Mouse (Mus musculus): ENCODE data around the gene Atg4a.

Gene Atg4a

DNA sequence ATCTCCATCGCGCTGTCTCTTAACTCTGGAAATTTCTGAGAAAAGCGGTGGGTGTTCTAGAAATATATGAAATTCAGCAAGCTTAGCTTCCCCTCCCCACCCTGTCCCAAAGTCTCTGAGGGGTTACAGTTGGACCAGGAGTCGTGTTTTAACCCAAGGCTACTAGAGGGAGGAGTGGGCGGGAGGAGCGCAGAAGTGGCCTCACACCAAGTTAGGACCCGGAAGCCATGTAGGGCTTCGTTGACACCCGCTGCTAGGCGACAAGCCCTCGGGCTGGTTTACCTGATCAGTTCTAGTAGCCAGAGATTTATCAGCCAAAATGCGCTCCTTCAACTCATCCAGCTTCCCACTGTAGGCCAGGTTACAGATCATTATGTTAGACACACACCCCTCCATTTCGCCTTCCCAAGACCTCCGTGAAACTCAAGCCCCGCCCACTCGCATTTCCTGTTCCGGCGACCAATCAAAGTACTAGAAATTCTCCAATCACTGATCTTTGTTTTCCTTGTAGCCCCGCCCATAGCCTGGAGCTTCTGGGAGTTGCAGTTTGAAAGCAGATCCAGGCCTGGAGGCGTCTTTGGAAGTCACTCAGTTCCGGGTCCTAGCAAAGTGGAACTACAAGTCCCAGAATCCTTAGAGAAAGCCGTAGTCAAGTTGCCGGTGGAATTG, at the start of gene Atg4a, which contains the start of gene Psmd10:
Atg4a (plus strand) TSS at position 636 of the 669 bp plus-strand sequence.
Psmd10 (minus strand) TSS at position 457 of the 669 bp plus-strand sequence.
- in situ Hi-C loops (cut with MboI, MseI) = no loop called here

DNA sequence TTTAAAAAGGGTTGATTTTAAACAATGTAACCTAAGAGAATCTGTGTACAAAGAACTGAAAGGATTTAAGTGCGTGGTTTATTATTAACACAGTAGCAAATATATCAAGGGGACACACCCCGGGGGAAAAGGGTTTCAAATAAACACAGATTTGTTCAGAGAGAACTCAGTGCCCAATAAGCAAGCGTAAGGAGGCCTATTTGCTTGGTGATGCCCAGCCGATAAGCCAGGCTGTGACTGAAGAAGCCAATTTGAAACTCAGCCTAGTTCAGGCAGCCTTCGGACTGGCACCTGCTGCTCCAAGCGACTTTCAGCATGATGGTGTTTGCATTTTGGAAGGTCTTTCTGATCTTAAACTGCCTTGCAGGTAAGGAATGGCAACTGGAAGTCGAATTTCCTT, 49.3 kb upstream of the Atg4a start, which contains the start of gene Vsig1:
Vsig1 (plus strand) TSS at position 249 of the 400 bp plus-strand sequence.
- in situ Hi-C loops (cut with MboI, MseI) = no loop called here

DNA sequence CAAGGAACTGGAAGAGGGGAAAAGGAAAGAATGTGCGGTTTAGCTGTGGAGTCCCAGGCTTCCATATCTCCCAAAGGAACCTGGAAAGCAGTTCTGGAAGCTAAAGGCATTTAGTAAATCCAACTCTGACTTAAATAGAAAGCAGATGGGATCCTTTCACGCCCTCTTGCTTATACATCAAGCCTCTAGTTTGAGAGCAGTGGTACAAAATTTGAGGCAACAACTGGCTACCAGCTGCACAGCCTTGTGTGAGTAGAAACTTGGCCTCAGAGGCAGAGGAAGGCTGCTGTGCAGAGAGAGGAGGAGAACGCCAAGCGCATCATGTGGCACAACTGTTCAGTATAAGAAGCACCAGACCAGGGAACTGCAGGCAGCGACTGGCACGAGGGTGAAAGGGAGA, 35.4 kb upstream of the Atg4a start:
- in situ Hi-C loops (cut with MboI, MseI) = no loop called here

DNA sequence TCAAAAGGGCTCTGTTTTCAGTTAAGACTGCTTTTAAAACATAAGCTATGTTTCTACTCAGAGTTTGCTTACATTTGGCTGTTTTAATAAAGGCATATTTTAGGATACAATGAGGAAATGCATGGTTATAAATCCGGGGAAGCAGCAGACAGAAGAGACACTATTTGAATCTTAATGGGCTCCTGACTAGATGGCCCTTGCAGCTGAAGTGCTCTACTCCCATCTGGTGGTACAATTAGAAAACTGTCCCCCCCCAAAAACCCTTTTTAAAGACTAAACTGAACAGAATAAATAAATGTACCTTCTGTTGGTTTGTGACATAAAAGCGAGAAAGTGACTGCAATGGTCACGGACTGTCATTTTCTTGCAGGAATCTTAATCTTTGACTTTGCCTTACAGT, 24.6 kb upstream of the Atg4a start:
- in situ Hi-C loops (cut with MboI, MseI) = no loop called here

DNA sequence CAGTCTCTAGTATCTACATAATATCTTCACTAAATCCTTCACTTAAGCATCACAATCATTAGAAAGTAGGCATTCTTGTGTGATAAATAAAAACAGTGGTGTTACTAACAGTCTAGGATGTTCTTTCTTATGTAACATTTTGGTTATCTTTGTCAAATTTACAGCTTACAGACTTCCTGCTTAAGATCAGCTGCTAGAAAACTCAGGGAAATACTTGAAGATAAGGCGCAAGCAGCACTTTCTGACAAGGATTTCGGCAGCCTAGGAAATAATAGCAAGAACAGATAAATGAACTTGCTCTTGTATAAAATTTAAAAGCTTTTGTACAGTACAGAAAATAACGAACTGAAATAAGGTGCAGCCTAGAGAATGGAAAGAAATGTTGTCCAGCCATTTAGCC, 23.4 kb upstream of the Atg4a start:
- in situ Hi-C loops (cut with MboI, MseI) = no loop called here

DNA sequence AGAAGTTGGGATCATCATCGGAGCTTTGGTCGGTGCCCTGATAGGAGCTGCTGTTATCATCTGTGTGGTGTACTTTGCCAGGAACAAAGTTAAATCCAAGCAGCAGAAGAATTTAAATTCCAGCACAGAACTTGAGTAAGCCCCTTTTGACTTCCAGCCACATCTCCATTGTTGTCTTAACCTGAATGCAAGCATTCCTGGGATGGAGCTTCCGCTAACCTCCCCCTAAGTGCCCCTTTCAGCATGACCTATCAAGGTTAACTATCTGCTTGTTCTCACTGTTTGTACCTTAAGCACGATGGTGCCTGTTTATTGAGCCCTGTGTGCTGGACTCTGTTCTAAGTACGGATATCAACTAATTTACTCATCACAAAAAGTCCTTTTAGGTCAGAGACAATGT, 20.4 kb upstream of the Atg4a start:
- in situ Hi-C loops (cut with MboI, MseI) = no loop called here

DNA sequence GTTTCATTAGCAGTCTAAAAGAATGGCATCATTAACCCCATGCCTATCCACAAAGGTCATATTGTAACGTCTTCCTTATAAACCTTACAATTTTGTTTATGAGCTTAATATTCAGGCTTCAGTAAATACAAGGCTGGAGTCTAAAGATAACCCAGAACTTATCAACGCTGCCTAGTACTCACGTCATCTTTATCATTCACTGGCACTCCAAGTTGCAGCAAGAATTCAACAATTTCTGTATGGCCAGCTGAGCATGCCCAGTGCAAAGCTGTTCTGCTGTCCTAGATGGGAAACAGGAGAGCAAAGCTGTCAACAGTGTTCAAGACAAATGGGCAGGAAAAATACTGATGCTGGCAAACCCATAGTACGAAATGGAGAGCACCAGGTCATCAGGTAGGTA, 3.1 kb upstream of the Atg4a start:
- in situ Hi-C loops (cut with MboI, MseI) = no loop called here

DNA sequence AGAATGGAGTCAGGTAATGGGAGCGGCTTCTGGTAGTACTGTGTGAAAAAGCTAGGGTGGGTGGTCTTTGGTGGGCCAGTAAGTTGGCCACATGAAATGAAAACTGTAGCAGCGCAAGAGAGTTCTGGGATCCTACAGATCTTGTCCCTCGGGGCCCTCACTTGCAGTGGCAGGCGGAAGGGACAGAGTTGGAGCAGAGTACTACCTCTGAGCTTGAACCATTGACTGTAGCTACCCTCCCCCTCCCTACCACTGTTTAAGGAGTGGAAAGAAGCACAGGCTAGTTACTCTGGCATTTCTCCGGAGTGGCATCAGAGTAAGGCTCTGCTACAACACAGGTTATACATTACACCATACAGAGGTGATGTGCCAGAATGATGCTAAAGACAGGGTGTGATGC, 252 bp downstream of the Atg4a start:
- in situ Hi-C loops (cut with MboI, MseI) = no loop called here

DNA sequence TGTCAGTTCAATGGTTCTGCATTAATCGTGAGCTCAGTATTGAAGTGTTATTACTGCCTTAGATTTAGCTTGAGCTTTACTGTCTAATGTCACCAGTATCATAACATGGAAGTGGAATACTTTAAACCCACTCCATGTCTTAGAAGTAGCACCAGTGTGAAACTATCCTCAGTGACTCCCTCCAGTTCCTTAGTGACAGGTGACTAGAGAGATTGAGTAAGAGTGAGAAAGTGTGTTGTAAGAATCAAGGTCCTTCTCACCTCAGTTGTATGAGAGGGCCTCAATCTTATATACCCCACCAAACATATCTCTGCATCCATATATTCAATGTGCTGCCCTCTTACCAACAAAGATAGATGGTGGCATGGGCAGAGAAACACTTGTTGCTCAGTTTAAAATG, 22.2 kb downstream of the Atg4a start:
- in situ Hi-C loops (cut with MboI, MseI) = loop anchor here (25.0 kb wide), 1 partner anchor 1108 kb away; no protein-coding TSS in a partner anchor

DNA sequence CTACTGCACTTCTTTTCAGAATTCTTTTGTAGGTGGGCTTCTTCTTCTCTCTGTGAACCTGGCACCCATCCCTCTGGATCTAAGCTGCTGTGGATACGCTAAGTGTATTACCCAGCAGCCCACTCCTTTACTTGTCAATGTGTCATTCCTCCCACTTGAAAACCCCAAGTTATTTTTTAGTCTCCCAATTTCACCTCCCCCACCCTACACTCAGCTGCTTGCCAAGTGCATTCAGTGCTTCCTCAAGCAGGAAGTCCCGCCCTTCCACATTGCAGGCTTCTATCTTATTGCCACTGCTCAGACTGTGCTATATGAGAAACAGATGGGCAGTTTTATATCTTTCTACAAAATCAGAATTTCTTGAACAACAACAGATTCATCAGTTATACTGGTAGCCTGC, 22.8 kb downstream of the Atg4a start:
- in situ Hi-C loops (cut with MboI, MseI) = loop anchor here (25.0 kb wide), 1 partner anchor 1108 kb away; no protein-coding TSS in a partner anchor

DNA sequence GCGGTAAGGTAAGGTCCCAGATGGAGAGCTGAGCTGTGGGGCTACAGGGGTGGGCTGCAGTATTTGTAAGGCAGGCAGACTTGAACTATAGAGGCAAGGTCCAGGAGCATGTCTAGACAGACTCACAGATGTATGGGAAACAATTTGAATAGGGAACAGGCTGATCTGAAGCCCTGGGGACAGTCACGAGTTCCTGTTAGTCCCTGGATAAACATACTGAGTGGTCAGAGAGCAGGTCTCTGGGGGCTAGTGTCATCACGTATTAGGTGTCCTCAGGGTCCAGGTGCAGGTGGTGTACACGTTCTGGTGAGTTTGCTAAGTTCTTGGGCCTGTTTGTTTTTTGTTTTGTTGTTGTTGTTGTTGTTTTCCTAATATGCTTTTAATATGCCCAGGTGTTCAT, 23.5 kb downstream of the Atg4a start:
- in situ Hi-C loops (cut with MboI, MseI) = loop anchor here (25.0 kb wide), 1 partner anchor 1107 kb away; no protein-coding TSS in a partner anchor

DNA sequence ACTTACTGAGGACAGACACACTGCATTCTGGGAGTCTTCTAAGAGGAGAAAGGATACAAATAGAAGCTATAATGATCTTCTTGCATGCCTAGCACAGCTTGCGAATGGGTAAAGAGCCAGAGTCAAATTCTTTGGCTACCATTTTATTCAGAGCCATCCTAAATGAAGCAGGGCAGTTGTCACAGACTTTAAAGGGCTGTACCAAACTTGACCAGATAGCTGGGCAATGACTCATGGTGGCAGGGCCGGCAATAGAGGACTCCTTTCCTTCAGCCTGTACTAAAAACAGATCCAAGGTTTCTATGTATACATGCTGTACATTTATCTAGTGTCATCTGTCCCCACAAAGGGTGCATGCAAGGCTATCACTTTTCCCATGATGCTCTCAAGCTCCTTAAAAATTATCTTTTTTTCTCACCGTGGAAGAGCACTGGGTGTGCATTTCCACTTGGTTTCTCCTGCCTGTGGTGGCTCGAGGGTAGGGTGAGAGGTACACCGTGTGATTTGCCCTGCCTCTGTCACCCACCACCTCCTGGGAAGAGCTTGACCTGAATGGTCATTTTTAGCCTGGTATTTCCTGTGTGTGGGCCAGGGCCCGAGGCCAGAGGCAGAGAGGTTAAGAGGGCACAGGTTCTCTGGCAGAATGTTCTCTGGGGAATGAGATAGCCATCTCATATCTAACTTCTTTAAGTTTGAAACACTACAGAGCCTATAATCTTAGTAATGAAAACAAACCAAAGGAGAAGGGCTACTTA, 26.7 kb downstream of the Atg4a start:
- in situ Hi-C loops (cut with MboI, MseI) = loop anchor here (25.0 kb wide), 1 partner anchor 1104 kb away; no protein-coding TSS in a partner anchor

DNA sequence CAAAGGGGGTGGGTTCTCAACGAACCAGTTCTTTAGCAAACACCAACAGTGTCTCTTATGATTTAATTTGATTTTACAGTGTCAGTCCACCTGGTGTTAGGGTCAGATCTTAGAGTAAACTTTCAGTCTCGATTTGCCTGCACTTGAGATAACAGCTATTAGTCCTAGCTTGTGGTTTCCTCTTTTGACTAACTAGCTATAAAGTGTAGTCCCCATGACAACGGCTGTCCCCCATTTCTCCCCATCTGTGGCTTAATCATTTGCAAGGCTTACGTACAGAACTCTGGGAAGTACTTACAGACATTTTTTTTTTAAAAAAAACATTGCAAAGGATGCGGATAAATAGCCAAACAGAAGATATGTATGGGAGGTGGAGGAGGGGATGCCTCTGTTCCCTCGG, 28.1 kb downstream of the Atg4a start:
- in situ Hi-C loops (cut with MboI, MseI) = loop anchor here (25.0 kb wide), 1 partner anchor 1103 kb away; no protein-coding TSS in a partner anchor

DNA sequence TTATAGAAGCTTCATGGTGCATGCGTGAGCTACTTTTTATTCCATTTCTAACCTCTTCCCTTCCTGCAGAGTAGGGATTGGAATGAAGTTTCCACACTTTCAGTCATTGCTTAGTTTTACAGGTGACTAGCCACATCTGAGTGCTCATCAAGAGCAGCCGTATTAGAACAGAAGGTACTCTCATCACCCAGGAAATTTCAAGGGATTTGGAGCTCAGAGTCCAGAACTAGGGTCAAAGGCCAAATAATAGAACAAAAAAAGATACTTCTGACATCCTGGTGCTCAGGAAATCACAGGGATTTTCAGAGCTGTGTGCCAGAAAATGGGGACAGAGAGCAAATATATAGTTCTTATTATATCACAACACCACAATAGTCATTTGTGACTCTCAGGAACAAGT, 28.5 kb downstream of the Atg4a start:
- in situ Hi-C loops (cut with MboI, MseI) = loop anchor here (25.0 kb wide), 1 partner anchor 1102 kb away; no protein-coding TSS in a partner anchor

DNA sequence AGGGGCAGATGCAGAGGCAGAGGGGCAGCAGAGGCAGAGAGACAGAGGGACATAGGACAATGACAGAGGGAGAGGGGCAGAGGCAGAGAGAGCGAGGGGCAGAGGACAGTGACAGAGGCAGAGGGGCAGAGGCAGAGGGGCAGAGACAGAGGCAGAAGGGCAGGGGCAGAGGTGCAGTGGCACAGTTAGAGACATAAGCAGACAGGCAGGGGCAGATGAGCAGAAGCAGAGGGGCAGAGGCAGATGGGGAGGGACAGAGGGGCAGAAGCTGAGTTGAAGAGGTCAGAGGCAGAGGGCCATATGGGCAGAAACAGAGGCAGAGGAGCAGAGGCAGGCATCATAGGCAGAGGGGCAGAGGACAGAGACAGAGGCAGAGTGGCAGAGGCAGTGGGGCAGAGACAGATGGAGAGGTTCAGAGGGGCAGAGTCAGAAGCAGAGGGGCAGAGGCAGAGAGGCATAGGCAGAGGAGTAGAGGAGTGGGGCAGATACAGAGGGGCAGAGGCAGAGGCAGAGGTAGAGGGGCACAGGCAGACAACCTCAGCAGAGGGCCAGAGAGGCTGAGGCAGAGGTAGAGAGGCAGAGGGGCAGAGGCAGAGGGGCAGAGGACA, 40.3 kb downstream of the Atg4a start:
- in situ Hi-C loops (cut with MboI, MseI) = loop anchor here (10.0 to 25.0 kb wide), 3 partner anchors 1090 to 1618 kb away; no protein-coding TSS in a partner anchor

DNA sequence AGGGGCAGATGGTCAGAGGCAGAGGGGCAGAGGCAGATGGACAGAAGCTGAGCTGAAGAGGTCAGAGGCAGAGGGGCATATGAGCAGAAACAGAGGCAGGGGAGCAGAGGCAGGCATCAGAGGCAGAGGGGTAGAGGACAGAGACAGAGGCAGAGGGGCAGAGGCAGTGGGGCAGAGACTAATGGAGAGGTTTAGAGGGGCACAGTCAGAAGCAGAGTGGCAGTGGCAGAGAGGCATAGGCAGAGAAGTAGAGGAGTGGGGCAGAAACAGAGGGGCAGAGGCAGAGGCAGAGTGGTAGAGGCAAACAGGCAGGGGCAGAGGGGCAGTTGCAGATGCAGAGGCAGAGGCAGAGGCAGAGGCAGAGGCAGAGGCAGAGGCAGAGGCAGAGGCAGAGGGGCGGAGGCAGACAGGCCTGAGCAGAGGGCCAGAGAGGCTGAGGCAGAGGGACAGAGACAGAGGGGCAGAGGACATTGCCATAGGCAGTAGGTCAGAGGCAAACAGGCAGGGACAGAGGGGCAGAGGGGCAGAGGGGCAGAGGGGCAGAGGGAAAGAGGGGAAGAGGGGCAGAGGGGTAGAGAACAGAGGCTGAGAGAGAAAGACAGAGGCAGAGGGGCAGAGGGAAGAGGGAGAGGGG, 41.3 kb downstream of the Atg4a start:
- in situ Hi-C loops (cut with MboI, MseI) = loop anchor here (10.0 to 25.0 kb wide), 3 partner anchors 1089 to 1617 kb away; no protein-coding TSS in a partner anchor

DNA sequence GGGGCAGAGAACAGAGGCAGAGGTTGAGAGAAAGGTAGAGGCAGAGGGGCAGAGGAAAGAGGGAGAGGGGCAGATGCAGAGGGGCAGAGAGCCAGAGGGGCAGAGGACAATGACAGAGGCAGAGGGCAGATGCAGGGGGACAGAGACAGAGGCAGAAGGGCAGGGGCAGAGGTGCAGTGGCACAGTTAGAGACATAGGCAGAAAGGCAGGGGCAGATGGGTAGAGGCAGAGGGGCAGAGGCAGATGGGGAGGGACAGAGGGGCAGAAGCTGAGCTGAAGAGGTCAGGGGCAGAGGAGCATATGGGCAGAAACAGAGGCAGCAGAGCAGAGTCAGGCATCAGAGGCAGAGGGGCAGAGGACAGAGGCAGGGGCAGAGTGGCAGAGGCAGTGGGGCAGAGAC, 42.2 kb downstream of the Atg4a start:
- in situ Hi-C loops (cut with MboI, MseI) = loop anchor here (10.0 to 25.0 kb wide), 3 partner anchors 1088 to 1616 kb away; no protein-coding TSS in a partner anchor

DNA sequence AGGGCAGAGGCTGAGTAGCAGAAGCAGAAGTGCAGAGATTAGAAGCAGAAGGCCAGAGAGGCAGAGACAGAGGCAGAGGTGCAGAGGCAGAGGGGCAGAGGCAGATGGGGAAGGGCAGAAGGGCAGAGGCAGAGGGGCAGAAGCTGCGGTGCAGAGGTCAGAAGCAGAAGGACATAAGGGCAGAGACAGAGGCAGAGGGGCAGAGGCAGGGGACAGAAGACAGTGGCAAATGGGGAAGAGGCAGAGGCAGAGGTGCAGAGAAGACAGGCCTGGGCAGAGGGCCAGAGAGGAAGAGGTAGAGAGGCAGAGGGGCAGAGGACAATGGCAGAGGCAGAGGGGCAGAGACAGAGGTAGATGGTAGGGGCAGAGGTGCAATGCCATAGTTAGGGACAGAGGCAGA, 193.0 kb downstream of the Atg4a start:
- in situ Hi-C loops (cut with MboI, MseI) = loop anchor here (25.0 kb wide), 2 partner anchors 737 to 1262 kb away; no protein-coding TSS in a partner anchor

DNA sequence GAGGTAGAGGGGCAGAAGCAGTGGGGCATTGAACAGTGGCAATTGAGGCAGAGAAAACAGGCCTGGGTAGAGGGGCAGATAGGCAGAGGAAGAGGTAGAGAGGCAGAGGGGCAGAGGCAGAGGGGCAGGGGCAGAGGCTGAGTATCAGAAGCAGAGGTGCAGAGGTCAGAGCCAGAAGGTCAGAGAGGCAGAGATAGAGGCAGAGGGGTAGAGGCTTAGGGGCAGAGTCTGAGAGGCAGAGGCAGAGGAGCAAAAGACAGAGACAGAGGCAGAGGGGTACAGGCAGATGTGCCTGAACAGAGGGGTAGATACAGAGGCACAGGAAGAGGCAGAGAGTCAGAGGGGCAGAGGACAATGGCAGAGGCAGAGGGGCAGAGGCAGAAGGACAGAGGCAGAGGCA, 193.6 kb downstream of the Atg4a start:
- in situ Hi-C loops (cut with MboI, MseI) = loop anchor here (25.0 kb wide), 2 partner anchors 738 to 1263 kb away; no protein-coding TSS in a partner anchor

DNA sequence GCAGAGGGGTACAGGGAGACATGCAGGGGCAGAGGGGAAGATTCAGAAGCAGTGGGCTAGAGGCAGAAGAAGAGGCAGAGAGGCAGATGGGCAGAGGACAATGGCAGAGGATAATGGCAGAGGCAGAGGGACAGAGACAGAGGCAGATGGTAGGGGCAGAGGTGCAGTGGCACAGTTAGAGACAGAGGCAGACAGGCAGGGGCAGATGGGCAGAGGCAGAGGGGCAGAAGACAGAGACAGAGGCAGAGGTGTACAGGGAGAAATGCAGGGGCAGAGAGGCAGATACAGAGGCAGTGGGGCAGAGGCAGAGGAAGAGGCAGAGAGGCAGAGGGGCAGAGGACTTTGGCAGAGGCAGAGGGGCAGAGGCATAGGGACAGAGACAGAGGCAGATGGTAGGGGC, 194.5 kb downstream of the Atg4a start:
- in situ Hi-C loops (cut with MboI, MseI) = loop anchor here (25.0 kb wide), 2 partner anchors 739 to 1264 kb away; no protein-coding TSS in a partner anchor

DNA sequence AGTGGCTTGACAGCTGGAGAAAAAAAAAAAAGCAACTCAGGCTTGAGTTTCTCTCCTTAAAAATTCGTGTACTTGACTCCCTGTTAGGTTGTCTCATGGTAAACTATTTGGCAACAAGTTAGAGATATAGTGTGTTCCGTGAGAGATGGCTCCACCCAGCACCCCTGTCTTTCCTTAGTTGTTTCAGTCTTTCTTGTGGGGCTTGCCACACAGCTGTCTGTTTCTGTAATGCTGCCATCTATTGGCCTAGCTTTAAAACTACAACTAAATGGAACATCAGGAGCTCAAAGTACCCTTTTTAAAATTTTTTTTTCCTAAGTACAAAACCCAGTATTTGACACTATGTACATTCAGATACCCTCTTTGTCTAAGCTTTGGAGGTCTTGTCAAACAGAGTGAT, 200.0 kb downstream of the Atg4a start:
- in situ Hi-C loops (cut with MboI, MseI) = loop anchor here (5.0 to 25.0 kb wide), 3 partner anchors 164 to 1269 kb away; no protein-coding TSS in a partner anchor

All from regulatory T cell (primary cell).